Mouse (Mus musculus) embryonic fibroblast, embryonic 13.5 days (primary cell): ENCODE data around the gene Moap1.

ENCODE experiments used
- CTCF ChIP-seq: IDR thresholded peaks from 2 replicates; pipeline ENCODE4 v1.5.1; 2011; ENCODE audit warnings: mild to moderate bottlenecking, control low read depth, low read length, moderate library complexity, borderline replicate concordance; ENCODE audit not compliant: insufficient read depth
- POLR2A ChIP-seq: IDR thresholded peaks from 2 replicates; pipeline ENCODE4 v1.6.1; 2011; ENCODE audit warnings: low read depth, mild to moderate bottlenecking, control low read depth, low read length, moderate library complexity

GRCm38 (mm10) chr12:102772676-102773075 is 29.2 kb upstream of the Moap1 start:
- no peak for TF ChIP-seq POLR2A
- no peak for TF ChIP-seq CTCF
